Mouse (Mus musculus) erythroid progenitor cell, adult 5-6 weeks (primary cell): Measurements from ENCODE around the gene Fam178b. TPM values are rescaled to one million over a fixed set of nuclear protein-coding genes. Genes with fewer than 3 reads are reported as not detected.

Experiments
- total RNA-seq, 2 experiments: library from RNA; stranded (forward) in 1 of 2; stranded (reverse) in 1 of 2; fragments of 150-400 nt in 1 of 2; fragments of 186-747, 209-891 nt in 1 of 2; gene quantifications; 2 replicates each; pipeline versions ENCODE4 v1.2.3 to v1.2.4; 2015 to 2017; ENCODE audit warnings: low replicate concordance in 2 of 2

The Fam178b gene
- total RNA-seq, 2 experiments from 2014 or later = not detected

Other genes starting within 250 kb of the Fam178b start
- 7.2 and 13.4 TPM in 2 replicates for gene Lman2l, start 237.9 kb downstream of the Fam178b start, total RNA-seq (2015; ENCODE audit: low replicate concordance)
- 1.7 and 4.1 TPM in 2 replicates for gene Lman2l, start 237.9 kb downstream of the Fam178b start, total RNA-seq (2017; ENCODE audit: low replicate concordance)
- gene Cnnm4, start 211.6 kb downstream of the Fam178b start, total RNA-seq (2015; ENCODE audit: low replicate concordance) = 2.9 and 3.6 TPM in 2 replicates
- gene Cnnm4, start 211.6 kb downstream of the Fam178b start, total RNA-seq (2017; ENCODE audit: low replicate concordance) = 1.4 and 3.3 TPM in 2 replicates
- gene Cnnm3, start 171.3 kb downstream of the Fam178b start, total RNA-seq (2015; ENCODE audit: low replicate concordance) = 2.5 and 10.5 TPM in 2 replicates
- 3.9 and 9.4 TPM in 2 replicates for gene Cnnm3, start 171.3 kb downstream of the Fam178b start, total RNA-seq (2017; ENCODE audit: low replicate concordance)
- gene Ankrd23, start 146.3 kb downstream of the Fam178b start, total RNA-seq (2015; ENCODE audit: low replicate concordance) = 1.7 TPM in 1 of 2 replicates, not detected in the other
- gene Ankrd23, start 146.3 kb downstream of the Fam178b start, total RNA-seq (2017; ENCODE audit: low replicate concordance) = not detected in 2 replicates
- 0.42 TPM in 1 of 2 replicates, not detected in the other for gene Gm42417, start 143.8 kb downstream of the Fam178b start, total RNA-seq (2015; ENCODE audit: low replicate concordance)
- 86.5 TPM in 1 of 2 replicates, not detected in the other for gene Gm42417, start 143.8 kb downstream of the Fam178b start, total RNA-seq (2017; ENCODE audit: low replicate concordance)
- not detected in 2 replicates for gene Ankrd39, start 135.7 kb downstream of the Fam178b start, total RNA-seq (2015; ENCODE audit: low replicate concordance)
- gene Ankrd39, start 135.7 kb downstream of the Fam178b start, total RNA-seq (2017; ENCODE audit: low replicate concordance) = 1.4 and 1.8 TPM in 2 replicates
- not detected in 2 replicates for gene Sema4c, start 124.8 kb downstream of the Fam178b start, total RNA-seq (2015; ENCODE audit: low replicate concordance)
- 0.45 TPM in 1 of 2 replicates, not detected in the other for gene Sema4c, start 124.8 kb downstream of the Fam178b start, total RNA-seq (2017; ENCODE audit: low replicate concordance)
- gene Cox5b, start 8.3 kb upstream of the Fam178b start, total RNA-seq (2015; ENCODE audit: low replicate concordance) = 138 and 208 TPM in 2 replicates
- gene Cox5b, start 8.3 kb upstream of the Fam178b start, total RNA-seq (2017; ENCODE audit: low replicate concordance) = 116 and 354 TPM in 2 replicates
- not detected in 2 replicates for gene 4933424G06Rik, start 27.0 kb upstream of the Fam178b start, total RNA-seq (2015; ENCODE audit: low replicate concordance)
- not detected in 2 replicates for gene 4933424G06Rik, start 27.0 kb upstream of the Fam178b start, total RNA-seq (2017; ENCODE audit: low replicate concordance)
- gene Actr1b, start 31.2 kb upstream of the Fam178b start, total RNA-seq (2015; ENCODE audit: low replicate concordance) = 8.0 and 9.4 TPM in 2 replicates
- 17.5 and 19.1 TPM in 2 replicates for gene Actr1b, start 31.2 kb upstream of the Fam178b start, total RNA-seq (2017; ENCODE audit: low replicate concordance)
- gene Zap70, start 78.6 kb upstream of the Fam178b start, total RNA-seq (2015; ENCODE audit: low replicate concordance) = 0.72 TPM in 1 of 2 replicates, not detected in the other
- gene Zap70, start 78.6 kb upstream of the Fam178b start, total RNA-seq (2017; ENCODE audit: low replicate concordance) = 0.23 and 0.64 TPM in 2 replicates